Mouse (Mus musculus): ENCODE results near the gene Otop2.

The Otop2 gene

DNA sequence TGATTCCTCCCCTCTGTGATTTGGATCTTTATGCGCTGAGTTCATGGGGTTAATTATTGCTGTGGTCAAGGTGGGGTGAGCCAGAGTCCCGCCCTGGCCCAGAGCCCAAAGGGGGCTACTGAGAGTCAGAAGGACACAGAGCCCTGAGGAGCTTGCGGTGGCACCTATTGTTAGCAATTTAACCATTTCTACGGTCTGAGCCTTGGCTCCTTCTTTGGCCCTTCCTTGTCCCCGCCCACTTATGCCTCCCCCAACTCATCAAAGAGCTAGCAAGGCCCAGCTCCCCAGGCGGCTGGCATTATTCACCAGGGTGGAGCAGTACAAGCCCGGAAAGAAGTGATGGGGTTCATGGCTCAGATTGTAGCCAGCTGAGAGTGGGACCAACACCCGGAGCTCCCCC lies at the start of gene Otop2:
TSS of gene Otop2 (plus strand) at position 301 of the 400 bp plus-strand sequence.
- no peak for DNase-seq (ENCODE audit: low read depth, low spot score)

GRCm38 (mm10) chr11:115257775-115258510 lies 49.0 kb upstream of the Otop2 start:
- peak; percentile 50 for DNase-seq (ENCODE audit: low read depth, low spot score)

DNA sequence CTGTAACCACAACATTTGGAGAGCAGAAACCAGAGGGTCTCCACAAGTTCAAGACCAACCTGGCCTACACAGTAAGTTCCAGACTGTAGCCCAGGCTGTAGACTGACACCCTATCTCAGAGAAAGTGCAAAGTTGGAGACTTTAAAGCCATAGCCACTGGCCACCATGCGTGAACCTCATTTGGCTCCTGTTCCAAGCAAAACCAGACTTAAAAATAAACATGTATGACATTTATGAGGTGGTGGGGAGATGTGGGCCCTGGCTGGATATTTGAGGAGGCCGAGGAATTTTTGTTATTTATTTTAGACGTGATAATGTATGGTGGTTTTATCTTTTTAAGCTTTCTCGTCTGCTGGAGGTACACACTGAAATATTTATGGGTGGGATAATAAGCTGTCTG lies 47.8 kb upstream of the Otop2 start:
- DNase-seq (ENCODE audit: low read depth, low spot score) = no peak

DNA sequence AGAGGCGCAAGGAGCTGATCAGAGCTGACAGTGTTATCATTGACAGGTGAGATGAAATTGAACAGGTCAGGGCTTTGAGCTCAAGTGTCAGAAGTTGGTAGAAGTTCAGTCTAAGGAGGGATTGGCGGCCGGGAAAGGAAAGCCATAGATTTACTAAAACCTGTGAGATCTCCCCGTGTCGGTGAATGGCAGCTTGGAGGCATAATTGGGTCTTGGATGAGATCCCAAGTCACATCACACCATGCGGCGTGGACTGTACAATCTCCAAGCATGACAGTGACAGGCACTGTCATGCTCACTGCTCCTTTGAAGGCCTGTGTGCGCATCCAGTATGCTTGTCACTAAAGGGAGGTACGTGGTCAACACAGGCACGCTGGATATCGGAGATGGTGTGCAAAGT lies 44.0 kb upstream of the Otop2 start:
- DNase-seq (ENCODE audit: low read depth, low spot score) = no peak

DNA sequence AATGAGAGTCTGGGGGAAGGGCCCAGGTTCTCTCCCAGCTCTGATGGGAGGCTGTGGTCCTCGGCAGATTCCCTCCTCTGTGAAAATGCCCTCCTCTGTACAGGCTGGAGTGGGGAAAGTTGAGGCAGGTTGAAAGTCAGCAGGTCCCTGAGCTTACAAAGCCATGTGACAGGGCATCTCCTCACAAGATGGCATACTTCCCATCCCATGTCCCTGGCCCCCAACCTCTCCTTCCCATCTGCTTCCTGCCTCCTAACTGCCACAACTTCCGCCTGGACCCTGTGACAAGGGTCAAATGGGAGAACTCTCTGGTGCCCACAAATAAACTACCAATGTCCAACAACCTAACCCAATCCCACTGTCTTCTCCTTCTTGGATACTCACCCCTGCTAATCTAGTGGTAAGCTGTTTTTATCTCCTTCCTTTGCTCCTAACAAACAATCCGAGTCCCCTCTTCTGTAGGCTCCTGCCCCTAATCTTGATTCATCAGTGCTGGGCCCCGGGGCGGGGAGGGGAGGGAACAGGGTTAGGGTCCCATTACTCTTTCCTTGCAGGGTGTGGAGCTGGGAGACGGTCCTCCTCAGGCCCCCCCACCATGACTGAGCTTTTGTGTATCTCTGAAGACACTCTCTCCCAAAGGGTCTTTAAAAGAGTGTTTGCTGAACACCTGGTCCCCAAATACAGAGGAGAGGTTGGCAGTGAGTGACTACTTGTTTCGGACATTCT lies 42.7 kb upstream of the Otop2 start:
- no peak for DNase-seq (ENCODE audit: low read depth, low spot score)

DNA sequence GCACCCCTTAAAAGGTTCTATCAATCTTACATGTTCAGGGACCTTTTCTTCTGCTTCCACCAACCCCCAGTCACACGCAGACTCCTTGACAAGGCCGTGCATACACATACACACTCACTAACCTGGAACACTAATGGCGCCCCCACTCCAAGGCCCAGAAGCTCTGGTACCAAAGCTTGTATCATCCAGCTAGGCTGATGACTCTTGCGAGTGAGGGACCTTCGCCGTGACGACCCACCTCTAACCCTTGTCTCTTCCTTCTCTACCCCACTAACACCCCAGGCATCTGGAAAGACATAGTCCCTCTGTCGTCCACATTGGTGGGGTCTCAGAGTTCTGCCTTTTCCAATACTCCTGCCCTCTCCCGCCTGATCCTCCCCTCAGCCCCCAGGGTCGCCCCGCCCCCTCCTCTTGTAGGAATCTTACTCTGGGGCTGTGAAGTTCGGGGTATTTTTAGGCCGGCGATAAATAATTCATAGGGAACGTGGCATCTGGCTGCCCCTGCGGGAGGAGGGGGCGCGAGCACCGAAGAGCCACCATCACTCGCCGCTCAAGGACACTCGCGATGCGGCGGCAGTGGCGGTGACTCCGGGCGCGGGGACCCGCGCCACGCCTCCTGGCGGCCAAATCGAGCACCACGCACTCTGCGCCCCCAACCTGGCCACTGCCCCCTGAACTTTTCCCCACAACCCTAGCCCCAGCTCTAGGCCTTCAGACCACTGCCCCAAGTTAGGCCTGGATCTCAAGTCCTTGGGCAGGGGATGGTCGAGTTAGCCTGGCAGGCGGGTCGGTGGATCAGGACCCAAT lies 41.9 kb upstream of the Otop2 start:
- no peak for DNase-seq (ENCODE audit: low read depth, low spot score)

- no peak for DNase-seq (ENCODE audit: low read depth, low spot score)
These were observed 41.1 kb upstream of the Otop2 start for GRCm38 (mm10) chr11:115265771-115266399.

- DNase-seq (ENCODE audit: low read depth, low spot score) = no peak
These were observed 40.6 kb upstream of the Otop2 start for GRCm38 (mm10) chr11:115266400-115266778.

DNA sequence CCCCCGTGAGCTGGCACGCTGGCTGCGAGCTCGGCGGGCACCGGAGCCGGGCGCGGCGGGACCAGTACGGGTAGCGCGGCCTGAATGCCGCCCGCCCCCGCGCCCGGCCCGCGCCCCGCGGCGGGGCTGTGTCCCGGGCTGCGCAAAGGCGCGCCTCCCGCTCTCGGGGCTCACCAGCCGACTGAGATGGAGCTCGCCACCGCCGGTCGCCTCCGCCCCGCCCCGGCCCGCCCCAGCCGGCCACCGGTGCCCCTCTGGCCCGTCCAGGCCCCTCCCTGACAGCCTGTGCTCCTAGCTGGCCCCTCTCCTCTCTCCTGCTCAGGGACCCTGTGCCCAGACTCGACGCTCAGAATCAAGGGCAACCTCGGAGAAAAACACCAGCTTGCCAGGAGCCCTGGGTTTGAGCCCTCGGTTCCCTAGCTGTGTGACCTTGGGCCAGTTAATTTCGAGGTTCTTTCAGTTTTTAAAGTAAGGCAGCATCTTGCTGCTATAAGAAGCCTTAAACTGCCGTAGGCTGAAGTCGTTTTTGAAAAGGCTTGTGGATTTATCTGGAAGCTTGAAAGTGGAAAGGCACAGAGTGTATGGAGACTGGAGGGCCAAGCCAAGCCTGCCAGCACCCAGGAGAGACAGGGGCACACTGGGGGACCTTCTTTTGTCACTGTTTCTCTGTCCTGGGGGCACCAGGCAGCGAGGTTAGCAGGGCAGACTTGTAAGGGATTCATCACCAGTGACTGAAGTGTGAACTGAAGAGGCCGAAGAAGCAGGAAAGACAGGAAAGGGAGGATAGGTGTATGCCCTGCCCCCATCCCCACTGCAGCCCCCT lies 39.7 kb upstream of the Otop2 start, which contains the start of gene Grin2c:
TSS of gene Grin2c (minus strand) at position 183 of the 823 bp plus-strand sequence.
- no peak for DNase-seq (ENCODE audit: low read depth, low spot score)

DNA sequence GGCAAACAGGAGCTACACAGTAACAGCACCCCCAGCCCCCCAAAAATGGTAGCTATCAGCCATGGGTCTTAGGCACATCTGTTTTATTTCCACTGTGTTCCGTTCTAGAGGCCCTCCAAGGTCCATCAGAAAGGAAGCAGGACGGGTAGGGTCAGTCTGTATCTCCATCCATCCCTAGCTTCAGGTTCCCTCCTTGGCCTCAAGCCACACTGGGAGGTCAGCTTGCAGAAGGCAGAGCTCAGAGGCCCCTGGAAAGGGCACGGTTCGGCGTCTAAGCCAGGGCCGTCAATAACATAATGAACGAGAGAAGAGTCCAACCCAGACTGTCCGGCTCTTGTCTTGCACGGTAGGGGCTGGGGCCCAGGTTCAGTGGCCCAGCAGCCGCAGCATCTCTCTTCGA lies 39.0 kb upstream of the Otop2 start:
- DNase-seq (ENCODE audit: low read depth, low spot score) = no peak

DNA sequence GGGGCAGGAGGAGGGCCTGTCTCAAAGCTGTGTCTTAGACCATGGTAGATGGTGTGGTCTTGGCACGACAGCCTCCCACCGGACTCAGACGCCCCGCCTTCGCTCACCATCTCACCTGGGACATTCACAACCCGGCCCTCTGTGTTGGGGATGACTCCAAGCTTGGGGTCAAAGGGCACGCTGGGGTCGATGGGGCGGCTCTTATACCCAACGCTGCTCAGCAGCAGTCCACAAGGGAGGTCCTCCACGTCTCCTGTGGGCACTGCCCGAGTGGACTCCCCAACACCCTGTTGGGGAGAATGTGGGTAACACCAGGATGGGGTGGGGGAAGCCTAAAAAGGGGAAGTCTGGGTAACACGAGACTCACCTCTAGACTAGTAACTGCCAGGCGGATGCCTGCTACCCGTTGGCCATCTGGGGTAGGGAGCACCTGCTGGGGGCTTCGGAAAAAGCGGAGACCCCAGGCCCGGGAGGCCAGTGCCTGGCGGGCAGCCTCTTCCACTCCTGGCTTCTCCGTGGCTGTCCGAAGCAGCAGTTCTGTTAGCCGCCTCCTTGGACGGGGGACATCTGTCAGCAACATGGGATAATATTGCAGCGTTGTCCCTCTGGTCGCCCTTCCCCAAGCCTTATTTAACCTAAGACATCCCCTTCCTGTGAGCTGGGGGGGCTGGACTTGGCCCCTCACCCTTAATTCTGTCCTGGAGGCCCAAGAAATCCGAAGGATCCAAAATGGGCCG lies 37.5 kb upstream of the Otop2 start:
- DNase-seq (ENCODE audit: low read depth, low spot score) = no peak

DNA sequence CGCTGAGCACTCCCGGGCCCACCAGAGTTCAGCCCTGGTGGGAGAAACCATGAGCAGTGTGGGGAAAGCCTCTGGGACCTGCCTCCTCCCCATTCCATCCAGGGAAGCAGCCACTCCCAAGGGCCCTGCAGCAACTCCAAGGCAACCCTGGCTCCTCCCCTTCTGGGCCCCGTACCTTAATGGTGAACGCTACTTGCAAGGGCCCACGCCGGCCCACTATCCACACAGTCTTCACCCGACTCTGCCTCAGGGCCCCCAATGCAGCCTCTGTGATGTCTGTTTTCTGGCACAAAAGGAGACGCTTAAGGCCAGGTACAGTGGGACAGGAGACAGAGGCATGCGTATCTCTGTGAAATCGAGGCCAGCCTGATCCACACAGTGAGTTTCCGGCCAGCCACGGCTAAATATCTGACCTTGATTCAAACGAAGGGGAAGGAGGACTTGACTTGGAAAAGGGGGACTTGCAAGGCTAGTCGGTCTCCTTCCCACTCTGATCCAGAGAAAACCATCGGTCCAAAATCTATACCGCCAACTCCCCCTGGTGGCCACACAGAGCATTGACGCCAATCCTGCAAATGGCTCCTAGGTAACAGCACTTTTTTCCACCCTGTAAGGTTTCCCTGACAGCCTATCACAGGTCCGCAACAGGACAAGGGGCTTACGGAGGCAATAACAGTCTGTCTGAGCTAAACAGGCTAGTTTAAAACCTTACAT lies 36.7 kb upstream of the Otop2 start:
- DNase-seq (ENCODE audit: low read depth, low spot score) = peak; percentile 84

DNA sequence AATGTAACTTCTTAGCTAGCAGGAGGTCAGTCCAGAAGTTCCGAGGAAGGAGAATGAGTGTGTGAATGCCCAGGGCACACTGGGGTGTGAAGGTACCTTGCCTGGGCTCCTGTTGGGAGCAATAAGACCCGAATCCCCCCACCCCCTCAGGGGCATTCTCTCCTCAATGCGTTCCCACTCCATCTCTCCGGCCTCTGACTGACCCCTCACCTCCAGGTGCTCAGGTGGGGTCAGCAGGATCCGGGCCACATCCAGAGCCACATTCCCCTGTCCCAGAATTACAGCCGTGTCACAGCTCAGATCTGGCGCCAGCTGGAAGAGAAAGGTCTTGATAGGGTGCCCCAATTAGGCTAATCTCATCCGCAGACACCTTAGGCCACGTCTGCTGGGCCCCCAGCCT lies 35.9 kb upstream of the Otop2 start:
- no peak for DNase-seq (ENCODE audit: low read depth, low spot score)

DNA sequence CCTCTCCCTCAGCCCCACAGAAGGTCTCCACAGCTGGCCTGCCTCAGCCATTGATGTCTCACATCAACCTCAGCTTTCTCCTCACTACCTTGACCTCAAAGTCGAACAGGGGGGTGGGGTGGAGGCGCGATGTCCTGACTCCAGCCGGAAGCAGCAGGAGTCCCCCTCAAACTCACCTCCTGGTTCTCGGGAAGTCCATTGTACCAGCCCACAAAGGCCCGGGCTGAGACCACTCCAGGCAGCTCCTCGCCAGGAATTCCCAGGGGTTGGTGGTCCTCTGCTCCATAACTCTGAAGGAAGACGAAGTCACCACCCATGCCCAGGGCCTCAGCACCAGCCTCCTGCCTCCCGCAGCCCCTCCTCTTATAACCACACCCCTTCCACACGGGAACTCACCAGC lies 35.5 kb upstream of the Otop2 start:
- DNase-seq (ENCODE audit: low read depth, low spot score) = no peak

DNA sequence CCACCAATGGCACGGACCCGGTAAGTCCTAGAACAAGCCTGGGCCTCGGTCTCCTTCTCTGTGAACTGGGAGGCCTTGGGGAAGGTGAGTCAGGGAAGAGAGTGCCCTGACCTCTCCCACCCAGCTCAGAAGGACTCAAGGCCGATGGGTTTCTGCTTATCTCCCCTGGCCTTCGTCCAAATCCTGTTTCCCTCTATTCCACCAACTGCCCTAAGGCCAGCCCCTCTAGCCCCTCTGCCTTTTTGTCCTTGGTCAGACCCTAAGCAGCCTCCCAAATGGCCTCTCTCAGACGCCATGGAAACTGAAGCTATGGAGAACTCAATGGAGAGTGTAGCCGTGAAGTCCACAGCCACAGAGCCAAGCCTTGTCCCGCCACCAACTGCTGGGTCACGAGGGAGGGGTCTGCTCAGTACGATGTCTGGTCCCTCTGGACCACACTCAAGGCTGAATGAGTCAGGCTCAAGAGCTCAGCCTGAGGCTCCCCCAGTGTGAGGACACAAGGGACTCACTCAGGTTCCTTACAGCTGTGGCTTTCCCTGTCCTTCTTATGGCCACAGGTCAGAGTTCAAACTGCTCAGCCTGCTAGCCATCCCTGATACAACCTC lies 34.0 kb upstream of the Otop2 start:
- DNase-seq (ENCODE audit: low read depth, low spot score) = no peak

- DNase-seq (ENCODE audit: low read depth, low spot score) = no peak
These were observed 33.2 kb upstream of the Otop2 start for GRCm38 (mm10) chr11:115273735-115274134.

- DNase-seq (ENCODE audit: low read depth, low spot score) = no peak
These were observed 32.8 kb upstream of the Otop2 start for GRCm38 (mm10) chr11:115274178-115274577.

- no peak for DNase-seq (ENCODE audit: low read depth, low spot score)
These were observed 32.2 kb upstream of the Otop2 start for GRCm38 (mm10) chr11:115274771-115275170.

DNA sequence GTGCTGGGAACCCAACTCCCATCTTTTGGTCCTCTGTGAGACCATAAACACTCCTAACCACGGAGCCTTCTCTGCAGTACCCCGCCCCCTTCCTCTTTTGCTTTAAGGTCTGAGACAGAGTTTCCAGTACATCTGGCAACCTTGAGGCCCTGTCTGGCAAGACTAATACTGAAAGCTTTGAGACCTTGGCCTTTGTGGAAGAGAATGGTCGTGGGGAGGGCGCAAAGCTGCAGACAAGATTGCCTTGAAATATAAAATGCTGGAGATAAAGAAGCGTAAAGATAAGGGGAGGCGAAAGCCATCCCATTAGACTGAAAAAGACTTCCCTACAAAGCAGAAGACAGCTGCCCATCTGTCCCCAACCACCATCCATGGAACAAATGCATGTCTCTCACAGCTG lies 31.5 kb upstream of the Otop2 start:
- no peak for DNase-seq (ENCODE audit: low read depth, low spot score)

Data from forelimb bud, embryonic 11.5 days (tissue).